Mouse (Mus musculus): ENCODE measurements around the gene Rpia.
"Not testable (repeated sequence)": the region's sequence is repeated elsewhere in the genome, so short reads cannot be mapped to it uniquely, and the experiment has no call there.

The Rpia gene

DNA sequence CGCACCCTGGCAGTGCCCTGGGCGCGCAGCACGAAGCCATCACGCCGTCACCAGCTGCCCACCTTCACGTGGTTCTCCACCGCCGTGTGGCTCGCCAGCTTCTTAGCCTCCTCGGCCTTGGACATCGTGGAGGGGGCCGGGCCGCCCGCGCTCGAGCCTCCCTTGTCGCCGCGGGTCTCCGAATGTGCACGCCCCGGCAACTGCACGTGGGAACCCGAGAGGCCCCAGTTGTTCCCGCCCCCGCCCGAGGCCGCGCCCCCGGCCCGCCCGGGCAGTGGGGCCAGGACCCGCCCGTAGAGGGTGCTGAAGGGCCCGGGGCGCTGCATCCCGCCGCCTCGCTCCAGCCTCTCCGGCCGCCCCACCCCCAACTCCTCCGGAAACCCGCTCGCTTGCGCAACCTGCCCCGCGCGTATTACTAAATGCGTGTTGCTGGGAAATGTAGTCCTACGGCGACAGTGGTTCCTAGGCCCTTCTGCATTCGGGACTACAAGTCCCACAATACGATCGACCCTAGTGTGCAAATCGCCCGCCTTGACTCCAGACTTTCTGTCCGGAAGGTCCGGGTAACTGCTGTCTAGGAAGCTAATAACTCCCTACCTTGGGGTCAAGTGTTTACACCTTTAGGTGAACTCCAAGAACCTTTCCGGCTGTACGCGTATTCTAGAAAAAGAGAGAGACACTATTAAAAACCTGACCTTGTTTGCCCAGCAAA is at the start of gene Rpia:
Gene Rpia, minus strand, starts transcription at position 409 of the 712 bp plus-strand sequence.
- DNase-seq, result peak; percentile 100

DNA sequence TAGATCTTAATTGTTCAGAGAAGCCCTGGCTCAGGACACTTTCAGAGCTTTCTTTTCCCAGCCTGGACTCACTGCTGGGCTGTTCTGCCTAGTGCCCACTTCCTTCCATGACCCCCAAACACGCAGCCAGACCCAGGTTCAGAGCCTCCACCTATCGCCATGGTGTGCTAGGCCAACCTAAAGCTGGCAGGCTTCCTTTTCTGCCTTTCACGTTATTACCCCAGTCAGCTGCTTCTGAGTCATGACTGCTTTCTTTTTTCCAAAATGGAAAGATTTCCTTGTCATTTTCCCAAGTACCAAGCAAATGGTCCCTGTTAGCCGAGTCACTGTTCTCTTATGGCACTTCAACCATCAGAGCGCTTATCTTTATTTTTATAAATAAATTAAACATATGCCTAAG is 48.2 kb upstream of the Rpia start:
- DNase-seq, result no peak

DNA sequence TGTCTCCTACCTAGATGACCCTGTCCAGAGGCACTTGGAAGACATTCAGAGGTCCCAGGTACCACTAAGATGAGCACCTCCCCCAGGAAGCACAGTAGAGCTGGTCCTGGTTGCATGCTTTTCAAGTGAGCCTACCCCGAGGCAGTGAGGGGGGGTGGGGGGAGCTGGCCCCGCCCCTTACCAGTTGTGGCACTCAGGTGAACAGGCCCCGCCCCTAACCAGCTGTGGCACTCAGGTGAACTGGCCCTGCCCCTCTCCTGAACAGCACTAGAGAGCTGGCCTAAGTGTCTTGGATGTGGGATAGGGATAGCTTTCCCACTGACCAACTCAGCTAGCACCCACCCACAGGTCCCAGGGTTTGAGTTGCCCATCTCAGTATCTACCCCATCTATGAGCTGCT is 46.5 kb upstream of the Rpia start:
- peak; percentile 26 for DNase-seq

DNA sequence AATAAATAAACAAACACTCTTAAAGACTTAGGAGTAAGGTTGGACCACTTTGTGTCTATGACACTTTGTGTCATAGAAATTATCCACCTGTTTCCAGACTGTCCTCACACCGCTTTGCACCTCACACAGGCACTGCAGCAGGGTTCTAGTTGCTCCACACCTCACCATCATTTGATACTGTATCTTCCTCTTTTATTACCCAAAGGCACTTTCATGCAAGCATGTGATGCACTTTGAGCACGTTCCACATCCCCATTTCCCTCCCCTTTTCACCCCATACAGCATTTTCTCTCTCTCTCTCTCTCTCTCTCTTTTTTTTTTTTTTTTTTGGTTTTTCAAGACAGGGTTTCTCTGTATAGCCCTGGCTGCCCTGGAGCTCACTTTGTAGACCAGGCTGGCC is 45.3 kb upstream of the Rpia start:
- no peak for DNase-seq

DNA sequence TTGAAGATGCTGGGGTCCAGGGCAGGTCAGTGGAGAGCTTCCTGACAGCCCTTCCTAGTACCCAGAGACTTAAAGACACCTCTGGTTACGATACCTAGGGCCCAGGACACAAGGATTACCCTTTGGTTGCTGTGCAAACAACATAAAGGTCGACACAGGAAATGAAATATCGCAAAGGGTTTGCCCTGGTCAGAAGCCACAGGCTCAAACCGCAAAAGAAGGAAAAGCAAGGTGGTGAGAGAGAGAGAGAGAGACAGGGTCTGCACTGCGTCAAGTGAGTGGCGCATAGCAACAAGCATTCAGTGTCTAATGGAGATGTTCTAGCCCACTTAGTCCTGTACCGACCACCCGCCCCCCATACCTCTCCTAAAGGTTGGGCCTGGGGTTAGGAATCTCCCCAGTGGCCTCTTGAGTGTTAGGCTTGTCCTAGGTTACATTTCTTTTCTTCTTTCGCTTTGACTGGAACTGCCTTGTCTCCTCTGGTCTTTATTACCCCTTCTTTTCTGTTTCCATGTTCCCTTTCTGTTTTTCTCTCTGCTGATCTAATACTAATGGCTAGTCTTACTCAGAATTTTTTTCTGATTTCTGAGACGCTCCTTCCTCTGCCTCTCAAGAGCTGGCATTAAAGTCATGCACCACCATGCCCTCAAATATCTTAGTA is 39.3 kb upstream of the Rpia start:
- DNase-seq, result no peak

DNA sequence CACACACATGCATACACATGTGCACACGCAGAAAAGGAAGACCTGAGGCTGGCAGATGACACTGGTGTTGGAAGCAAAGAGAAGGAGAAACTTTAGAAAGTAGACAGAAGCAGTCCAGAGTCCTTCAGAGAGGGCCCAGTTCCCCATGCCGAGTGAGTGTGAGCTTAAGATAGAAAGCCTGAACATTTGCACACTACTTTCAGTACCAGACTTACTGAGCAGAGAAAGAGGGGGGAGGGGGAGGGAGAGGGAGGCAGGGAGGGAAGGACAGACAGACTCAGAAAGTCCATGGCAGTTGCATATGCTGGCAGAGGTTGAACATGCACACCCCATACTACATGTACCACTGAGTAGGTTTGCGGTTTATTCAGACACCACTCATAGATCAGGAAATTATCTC is 38.5 kb upstream of the Rpia start:
- DNase-seq, result no peak

DNA sequence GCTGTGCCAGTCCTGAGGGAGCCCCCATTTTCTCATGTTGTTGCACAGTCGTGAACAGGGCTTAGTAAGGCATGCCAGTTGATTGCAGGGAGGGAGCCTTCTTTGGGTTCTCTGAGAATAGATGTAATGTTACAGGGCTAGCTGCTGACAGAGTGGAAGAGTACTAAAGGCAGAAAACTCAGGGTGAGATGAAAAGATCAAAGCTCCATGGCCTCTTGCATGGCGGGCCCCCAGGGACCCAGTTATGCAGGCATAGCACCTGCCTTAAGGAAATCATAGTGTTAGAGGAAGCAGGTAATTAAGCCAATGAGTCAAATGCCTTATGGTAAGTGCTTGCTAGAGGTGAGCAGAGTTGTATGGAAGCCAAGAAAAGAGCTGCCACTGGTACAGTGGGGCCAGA is 37.4 kb upstream of the Rpia start:
- DNase-seq, result no peak

DNA sequence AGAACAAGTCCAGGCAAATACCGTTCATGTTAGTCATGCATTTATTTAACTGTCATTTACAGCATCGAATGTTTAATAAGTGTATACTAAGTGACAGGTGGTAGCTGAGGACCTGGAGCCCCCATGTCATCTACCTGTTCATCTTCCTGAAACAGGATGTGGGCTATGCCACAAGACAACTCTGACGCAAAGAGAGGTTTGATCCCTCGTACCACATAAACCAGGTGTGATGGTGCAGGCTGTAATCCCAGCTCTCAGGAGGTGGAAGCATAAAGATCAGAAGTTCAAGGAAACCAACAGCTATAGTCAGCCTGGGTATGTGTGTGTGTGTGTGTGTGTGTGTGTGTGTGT is 32.9 kb upstream of the Rpia start:
- DNase-seq, result no peak

DNA sequence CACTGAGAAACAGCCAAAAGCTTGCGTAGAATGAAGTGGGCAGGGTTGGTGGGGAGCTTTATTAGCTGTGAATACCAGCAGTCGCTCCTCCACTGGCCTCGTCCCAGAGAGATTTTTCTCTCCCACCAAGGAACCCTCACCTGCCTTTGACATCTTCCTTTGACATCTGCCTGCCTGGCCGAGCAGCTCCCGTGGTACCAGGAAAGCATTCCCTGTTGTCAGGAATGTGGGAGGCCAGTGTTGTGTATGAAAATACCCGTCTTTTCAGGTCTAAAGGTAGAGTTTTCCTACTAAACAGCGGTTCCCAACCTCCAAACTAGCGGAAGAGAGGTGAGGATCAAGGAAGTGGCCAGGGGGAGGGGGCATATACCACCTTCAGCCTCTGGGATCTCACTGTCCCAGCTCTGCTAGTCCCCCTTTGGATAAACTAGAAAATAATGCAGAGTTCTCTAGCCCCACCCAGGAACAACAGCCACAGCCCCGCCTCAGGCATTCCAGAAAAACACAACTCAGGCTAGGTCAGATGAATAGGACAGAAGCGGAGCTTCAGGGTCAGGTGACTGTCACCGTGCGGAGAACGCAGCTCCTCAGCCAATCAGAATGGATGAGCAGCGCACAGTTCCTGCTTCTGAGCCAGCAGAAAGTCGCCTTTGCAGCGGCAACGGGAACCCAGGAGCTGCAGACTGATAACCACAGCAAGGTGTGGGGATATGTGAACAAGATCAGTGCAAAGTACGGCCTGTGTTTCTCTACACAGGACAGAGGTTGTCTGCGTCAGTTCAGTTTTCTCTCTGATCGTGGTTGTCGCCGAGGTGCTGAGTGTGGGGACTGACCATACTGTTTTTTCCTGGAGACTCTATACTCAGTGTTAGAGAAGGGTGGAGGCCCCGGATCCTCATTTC is 32.3 kb upstream of the Rpia start:
- DNase-seq, result peak; percentile 76

DNA sequence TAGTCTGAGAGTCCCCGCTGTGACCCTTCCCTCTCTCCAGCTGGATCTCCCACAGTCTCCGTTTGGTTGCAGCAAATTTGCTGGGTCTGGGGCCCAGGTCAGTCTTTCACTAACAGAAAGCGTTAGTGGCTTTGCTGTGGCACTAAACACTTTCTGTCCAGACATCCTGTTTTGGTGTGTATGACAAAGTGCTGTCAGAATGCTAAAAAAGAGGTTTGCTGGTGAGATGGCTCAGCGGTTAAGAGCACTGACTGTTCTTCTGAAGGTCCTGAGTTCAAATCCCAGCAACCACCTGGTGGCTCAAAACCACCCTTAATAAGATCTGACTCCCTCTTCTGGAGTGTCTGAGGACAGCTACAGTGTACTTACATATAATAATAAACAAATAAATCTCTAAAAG is 31.2 kb upstream of the Rpia start:
- not testable (repeated sequence) for DNase-seq

DNA sequence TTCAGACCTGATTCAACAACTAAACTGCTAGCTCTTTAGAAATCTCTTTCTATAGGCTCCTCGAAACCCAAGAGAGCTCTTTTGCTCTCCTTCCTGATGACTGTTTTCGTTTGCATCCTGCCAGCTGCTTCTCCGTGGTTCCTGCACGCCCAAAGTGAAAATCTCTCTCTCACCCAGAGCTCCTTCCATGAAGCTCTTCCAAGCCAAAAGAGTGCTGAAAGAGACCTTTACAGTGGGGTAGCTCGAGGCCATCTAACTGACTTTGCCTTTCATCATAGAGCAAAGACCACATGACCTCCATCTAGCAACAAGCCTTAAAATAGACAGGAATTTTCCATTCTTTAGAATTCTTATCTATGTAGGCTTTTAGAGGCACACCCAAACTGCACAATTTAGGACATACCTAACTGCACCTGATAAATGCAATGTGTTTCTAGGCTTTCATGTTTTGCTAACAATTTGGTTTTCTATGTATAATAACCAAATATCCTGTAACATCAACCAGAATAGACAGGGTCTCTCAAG is 30.4 kb upstream of the Rpia start:
- DNase-seq, result no peak

DNA sequence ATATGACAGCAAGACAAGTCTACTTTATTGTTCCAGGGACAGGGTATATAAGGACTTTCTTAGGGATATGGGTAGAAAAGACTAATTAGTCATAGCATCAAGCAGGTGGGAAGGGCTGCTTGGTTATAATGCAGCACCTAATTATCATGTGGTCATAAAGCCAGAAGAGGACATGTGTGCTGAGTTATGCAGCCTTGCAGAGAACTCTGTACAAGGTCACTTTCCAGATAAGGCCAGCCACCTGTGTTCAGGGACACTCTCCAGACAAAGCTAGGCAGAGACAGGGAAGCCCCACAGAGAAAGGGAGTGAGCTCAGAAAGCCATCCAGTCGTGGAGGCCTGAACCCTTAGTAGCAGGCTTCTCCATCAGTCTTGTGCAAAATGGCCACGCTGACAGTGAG is 29.5 kb upstream of the Rpia start:
- DNase-seq, result no peak

DNA sequence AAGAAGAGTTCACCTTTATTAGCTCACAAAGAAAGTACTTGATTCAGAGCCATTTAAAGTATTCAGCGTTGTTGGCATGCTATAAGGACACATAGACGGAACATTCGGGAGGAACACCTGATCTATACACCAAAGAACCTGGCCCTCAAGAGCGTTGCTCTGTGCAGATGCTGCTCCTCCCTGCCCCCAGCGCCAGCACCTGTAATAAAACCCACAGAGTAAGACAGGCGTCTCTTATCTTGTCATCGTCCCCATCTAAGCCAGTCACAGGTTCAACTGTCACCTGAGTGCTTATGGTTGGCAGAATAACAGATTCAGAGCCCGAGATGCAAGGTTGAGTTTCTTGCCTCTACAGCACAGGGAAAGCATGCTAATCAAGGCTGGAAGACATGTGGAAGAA is 23.4 kb upstream of the Rpia start:
- no peak for DNase-seq

DNA sequence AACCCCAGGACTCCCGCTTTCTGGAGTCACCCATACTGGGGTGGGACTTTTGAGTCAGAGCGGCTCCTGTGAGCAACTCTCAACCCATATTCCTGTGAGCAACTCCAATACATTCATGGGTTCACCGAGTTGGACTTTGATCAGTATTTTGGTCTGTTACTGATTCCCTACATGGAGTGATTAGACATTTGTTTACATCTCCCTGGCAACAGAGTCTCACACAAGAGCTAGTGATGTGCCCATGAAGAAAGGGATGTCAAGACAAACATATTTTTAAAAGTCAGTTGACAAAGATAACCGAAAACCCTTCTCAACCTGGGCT is 22.6 kb upstream of the Rpia start:
- DNase-seq, result no peak

DNA sequence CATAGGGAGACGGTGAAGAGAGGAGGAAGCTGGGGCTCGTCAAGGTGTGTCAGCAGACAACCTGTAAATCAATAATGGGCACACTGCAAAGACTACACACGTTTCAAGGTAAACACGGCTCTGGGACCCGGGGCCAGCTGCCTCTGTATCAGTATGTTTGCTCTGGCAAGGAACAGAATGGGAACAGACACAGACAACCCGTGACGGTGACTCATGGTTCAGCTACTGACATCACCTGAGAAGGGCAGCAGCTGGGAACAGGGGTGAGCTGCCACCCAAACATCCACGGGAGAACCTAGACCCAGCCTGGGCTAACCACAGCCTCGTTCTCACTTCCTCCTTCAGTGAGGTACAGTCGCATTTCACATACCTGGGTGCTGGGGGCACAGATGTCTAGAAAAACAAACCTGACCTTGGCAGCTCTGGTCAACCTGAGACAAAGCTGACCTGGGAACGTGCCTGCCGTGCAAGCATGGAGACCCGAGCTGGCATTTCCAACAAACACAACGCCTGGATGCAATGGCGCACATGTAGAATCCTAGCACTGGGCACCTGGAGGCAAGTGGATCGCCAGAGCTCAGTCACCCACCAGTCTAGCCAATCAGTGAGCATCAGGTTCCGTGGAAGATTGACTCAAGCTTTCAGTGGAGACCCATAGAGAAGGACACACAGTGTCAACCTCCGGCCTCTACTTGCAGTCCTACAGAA is 22.0 kb upstream of the Rpia start:
- DNase-seq, result peak; percentile 56

DNA sequence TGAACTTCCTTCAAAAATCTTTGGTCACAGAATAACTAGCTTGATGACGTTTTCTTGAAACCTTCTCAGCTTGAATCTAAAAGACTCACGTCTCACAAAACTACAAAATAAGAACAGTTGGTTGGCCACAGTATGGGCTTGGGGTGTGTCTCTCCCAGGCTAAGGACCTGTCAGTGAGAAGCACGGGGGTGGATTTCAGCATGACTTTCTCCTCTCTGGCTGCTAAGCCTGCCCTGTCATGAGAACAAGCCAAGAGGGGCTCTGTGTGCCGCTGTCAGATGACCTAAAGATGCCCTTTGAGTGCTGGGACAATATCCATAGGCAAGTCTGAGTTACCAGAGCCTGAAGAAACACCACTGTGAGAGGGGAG is 20.5 kb upstream of the Rpia start:
- peak; percentile 70 for DNase-seq

DNA sequence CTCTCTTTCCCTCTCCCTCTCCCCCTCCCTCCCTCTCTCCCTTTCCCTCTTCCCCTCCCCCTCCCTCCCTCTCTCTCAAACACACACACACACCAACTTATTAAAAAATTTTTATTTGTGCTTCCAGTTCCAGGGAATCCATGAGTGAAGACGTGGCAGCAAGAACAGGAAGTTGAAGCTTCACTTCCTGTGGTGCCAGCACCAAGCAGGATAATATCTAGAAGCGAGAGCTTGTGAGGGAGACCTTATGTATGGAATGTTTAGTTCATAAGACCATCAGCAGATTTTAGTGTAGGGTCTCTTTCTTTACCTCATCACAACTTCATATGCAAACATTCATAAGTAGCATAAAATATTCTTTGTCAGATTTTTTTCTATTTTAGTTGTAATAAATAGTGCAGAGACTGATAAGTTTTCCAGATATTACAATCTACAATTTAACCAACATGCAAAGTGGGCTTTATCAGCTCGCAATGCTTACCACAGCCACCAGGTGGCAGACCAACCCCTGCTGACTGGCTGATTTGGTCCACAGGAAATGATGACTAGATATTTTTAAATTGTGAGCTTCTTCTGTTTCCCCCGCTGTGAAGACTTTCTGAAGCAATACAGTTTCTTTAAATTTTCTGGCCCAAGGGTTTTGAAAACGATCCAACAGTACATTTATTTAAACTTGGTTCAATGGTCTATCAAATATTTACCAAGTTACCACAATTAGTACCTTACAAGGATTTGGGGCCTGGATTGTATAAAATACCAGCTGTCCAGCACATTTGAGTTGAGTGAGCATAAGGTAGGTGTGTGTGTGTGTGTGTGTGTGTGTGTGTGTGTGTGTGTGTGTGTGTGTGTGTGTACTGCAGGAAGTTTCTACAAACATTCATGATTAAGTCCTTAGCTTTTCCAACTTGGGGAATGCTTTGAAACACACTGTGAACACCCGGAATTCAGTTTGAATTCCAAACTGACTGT is 19.8 kb upstream of the Rpia start:
- peak; percentile 92 for DNase-seq

DNA sequence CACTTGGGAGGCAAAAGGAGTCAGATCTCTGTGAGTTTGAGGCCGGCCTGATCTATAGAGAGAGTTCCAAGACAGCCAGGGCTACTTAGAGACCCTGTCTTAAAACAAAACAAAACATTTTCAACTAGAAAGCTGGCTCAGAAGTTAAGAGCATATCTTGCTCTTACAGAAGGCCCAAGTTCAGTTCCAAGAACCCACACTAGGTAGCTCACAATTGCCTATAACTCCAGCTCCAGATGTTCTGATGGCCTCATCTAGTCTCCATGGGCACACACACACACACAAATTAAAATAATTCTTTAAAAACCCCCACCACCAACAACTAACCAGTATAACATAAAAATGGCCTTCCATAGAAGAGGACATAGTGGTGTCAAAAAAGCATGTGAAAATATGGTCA is 18.5 kb upstream of the Rpia start:
- DNase-seq, result no peak

DNA sequence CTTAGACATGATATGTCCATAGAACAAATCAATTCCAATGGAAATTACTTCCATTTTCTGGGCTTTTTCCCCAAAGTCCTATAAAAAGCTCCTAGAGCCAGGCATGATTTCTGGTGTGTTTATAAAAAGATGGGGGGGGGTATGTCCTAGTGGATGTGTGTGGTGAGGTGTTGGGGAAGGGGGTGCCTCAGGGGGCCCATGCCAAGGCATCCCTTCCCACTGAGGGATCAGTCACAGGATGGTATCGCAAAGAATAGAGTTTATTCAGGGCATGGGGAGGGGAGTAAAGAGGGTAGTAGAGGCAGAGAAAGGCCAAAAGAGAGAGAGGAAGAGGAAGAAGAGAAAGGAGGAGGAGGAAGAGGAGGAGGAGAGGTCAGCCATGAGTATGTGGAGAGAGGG is 14.5 kb upstream of the Rpia start:
- no peak for DNase-seq

DNA sequence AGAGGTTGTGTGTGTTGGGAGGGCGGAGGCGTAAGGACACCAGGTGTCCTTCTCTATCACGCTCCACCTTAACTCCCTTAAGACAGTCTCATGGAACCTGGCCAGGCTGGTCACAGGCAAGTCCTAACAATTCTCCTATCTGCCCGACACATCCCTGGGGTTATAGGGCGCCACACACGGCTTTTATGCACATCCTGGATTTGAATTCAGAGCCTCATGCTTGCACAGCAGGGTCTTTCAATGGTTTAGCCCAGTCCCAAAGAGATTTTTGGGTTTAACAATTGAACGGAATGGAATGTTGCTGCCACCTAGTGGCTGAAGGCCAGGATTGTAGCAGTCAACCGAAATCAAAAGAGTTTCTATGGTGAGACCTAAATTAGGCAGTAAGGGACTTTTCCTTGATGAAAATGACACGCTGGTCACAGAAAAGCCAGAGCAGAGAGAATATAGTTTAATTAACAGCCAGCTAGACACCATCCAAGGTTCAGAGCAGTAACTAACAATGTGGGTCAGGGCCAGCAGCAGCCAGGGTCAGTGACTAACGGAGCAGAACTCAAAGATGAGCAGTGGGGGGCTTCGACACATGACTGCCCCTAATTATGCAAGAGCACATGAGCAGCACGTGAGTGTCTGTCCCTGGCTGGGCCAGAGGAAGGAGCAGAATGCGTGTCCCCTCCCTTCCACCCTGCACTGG is 13.9 kb upstream of the Rpia start:
- peak; percentile 80 for DNase-seq

DNA sequence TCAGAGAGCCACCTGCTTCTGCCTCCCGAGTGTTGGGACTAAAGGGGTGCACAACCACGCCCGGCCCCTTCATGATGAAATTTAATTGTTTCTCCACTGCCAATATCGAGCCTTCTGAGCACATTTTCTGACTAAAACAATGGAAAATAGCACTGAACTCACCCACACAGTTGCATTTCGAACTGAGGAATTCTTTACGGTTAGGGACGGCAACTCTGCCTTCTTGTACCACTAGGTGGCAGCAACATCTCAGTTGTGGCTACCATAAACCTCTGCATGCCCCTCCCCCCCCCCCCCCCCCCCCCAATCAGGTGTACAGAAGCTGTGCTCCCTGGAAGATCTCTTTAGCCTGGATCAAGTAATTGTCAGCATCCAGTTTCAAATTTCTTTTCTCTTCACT is 13.2 kb upstream of the Rpia start:
- DNase-seq, result peak; percentile 83
